Mouse (Mus musculus) lung, embryonic 16.5 days (tissue): ENCODE results near the gene Lsamp. TPM values are rescaled to one million over a fixed set of nuclear protein-coding genes. Genes with fewer than 3 reads are reported as not detected.

Experiments
- ATAC-seq: fragments of 200-750 bp; cut with Nextera tagmentation; 2 replicates; pipeline ENCODE4 v1.8.0; 2017; ENCODE audit warnings: low read depth, mild to moderate bottlenecking, moderate library complexity
- H3K27ac ChIP-seq: fragments of 300-500 bp; sonication (generic); 2 replicates; pipeline ENCODE4 v1.5.1; 2014; ENCODE audit warnings: mild to moderate bottlenecking, control low read depth, low read length
- H3K27me3 ChIP-seq: fragments of 300-500 bp; sonication (generic); 2 replicates; pipeline ENCODE4 v1.6.1; 2014; ENCODE audit warnings: low read depth, low read length, mixed read lengths; ENCODE audit not compliant: control insufficient read depth, insufficient read depth
- H3K36me3 ChIP-seq: fragments of 300-500 bp; sonication (generic); 2 replicates; pipeline ENCODE4 v1.6.1; 2014; ENCODE audit warnings: low read length; ENCODE audit not compliant: control insufficient read depth, insufficient read depth
- H3K4me1 ChIP-seq: fragments of 300-500 bp; sonication (generic); replicated peaks from 2 replicates; pipeline ENCODE4 v1.6.1; 2014; ENCODE audit warnings: low read length, mixed read lengths; ENCODE audit not compliant: control insufficient read depth, insufficient read depth
- H3K4me2 ChIP-seq: fragments of 300-500 bp; sonication (generic); 2 replicates; pipeline ENCODE4 v1.6.1; 2014; ENCODE audit warnings: low read depth, low read length, control low read depth
- H3K4me3 ChIP-seq: fragments of 300-500 bp; sonication (generic); 2 replicates; pipeline ENCODE4 v1.5.1; 2014; ENCODE audit warnings: mild to moderate bottlenecking, low read length, control low read depth
- H3K9ac ChIP-seq: fragments of 300-500 bp; sonication (generic); 2 replicates; pipeline ENCODE4 v1.6.1; 2014; ENCODE audit warnings: low read length, control low read depth
- H3K9me3 ChIP-seq: fragments of 300-500 bp; sonication (generic); 2 replicates; pipeline ENCODE4 v1.6.1; 2016; ENCODE audit warnings: low read length; ENCODE audit not compliant: control insufficient read depth
- WGBS: fragments of 180-500 bp; shearing (Covaris S2); extraction: QIAGEN DNeasy Blood & Tissue Kit; methylation state at CpG from one replicate; pipeline ENCODE4 v1.1.7; 2014; 5-methylcytosine and 5-hydroxymethylcytosine counted together
- polyA plus RNA-seq: library from polyadenylated mRNA; unstranded; fragments of >200 nt; fragmentation: Nextera tagmentation; extraction: Ambion mirVana; gene quantifications from 2 replicates; pipeline ENCODE4 v1.2.1, GENCODE M21; 2015

The Lsamp gene
- polyA plus RNA-seq, 1 experiment from 2014 or later = 1.2 TPM

DNA sequence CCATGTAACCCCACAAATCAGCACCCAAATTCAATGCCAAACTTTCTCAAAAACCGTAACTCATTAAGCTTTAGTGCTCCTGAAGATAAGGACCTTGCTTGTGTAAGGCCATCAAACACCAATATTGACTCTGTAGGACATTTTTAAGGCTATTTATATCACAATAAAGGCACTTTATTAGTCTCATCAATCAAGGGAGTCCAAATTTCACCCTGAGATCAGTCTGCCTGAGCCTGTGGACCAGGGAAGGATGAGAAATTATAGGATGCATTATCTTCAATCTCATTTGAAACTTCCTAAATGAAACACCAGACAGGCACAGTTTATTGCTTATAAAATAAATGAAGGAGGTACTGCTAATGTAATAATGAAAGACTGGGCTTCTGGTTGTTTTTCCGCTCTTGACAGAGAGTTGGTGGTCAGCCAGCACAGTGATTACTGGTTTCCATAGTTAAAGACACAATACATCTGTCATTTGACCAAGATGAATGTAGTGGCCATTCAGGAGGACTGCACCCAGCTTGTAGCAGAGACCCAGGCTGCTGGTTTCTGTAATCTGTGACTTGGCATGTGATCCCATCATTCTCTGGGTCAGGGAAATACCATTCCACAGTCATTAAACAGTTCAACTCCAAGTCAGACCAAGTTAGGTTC is 1855.7 kb downstream of the Lsamp start:
- Histone ChIP-seq H3K9ac (no peak overlapping the region), H3K4me2 (no peak overlapping the region), H3K27me3 (no peaks in the 10 kb centered on the region), H3K36me3 (no peaks in the 10 kb centered on the region), H3K4me1 (no peaks in the 10 kb centered on the region), H3K27ac (no peak overlapping the region), H3K4me3 (no peak overlapping the region), H3K9me3 (no peaks in the 10 kb centered on the region)
- no peak for ATAC-seq
- 66% methylated on average over 2 of the region's 2 CpGs for WGBS

DNA sequence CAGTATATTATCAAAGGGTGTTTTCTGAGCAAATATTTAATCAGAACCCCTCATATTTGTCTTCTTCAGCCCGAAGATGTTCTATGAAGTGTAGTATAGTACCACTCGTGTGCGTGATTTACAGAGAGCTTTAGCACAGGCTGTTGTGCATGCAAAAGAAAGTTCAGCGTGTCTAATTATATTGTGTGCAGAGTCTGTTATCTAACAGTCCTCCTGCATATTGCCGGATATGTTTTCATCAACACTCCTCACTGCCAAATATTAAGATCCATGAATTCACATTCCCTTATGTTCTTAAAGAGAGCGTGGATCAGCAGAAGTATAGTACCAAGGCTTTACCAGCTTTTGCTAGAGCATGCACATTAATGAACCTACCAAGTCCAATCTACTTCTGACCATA is 1862.7 kb downstream of the Lsamp start:
- ATAC-seq = no peak
- WGBS = 66% methylated on average over 6 of the region's 6 CpGs

DNA sequence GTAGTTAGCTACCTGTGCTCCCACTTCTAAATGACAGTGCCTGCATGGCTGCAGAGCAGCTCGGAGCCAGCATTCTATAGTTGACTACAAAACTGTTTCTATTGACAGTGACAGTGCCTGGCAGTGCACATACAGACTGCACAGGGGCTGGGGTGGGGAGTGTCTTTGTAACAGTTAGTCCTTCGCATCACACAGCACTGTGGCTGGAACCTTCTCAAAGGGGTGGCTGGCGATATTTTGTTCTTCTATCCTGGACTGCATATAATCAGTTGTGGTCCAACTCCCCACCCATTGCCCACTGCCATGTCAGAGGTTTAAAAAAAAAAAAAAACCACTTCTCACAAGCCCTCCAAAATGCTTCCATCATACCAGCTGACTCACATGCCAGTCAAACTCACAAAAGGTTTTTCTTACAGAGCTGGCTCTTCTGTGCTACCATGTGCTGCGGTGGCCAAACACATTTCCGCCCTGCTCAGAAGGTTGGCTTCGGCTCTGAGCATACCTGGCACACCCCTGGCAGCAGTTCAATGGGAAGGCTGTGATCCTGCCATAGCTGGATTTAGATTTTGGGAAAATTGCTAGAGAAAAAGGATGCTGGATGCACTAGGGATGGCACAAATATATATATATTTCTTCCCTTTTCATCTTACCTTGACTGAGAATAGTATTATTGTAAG is 1887.9 kb downstream of the Lsamp start:
- no peak for ATAC-seq
- Histone ChIP-seq H3K4me1 (no peaks in the 10 kb centered on the region), H3K9ac (no peak overlapping the region), H3K9me3 (no peaks in the 10 kb centered on the region), H3K36me3 (no peaks in the 10 kb centered on the region), H3K27me3 (no peaks in the 10 kb centered on the region), H3K4me3 (no peak overlapping the region), H3K4me2 (no peak overlapping the region), H3K27ac (no peak overlapping the region)
- WGBS = 75% methylated on average over 6 of the region's 6 CpGs

More for the DNA sequence above, 1862.7 kb downstream of the Lsamp start:
- H3K9ac ChIP-seq = no peak overlapping the region
- no peaks in the 10 kb centered on the region for H3K9me3 ChIP-seq
- H3K4me3 ChIP-seq = no peak overlapping the region
- no peak overlapping the region for H3K27ac ChIP-seq
- no peaks in the 10 kb centered on the region for H3K36me3 ChIP-seq
- no peak overlapping the region for H3K4me2 ChIP-seq
- H3K4me1 ChIP-seq = no peaks in the 10 kb centered on the region
- no peaks in the 10 kb centered on the region for H3K27me3 ChIP-seq

DNA sequence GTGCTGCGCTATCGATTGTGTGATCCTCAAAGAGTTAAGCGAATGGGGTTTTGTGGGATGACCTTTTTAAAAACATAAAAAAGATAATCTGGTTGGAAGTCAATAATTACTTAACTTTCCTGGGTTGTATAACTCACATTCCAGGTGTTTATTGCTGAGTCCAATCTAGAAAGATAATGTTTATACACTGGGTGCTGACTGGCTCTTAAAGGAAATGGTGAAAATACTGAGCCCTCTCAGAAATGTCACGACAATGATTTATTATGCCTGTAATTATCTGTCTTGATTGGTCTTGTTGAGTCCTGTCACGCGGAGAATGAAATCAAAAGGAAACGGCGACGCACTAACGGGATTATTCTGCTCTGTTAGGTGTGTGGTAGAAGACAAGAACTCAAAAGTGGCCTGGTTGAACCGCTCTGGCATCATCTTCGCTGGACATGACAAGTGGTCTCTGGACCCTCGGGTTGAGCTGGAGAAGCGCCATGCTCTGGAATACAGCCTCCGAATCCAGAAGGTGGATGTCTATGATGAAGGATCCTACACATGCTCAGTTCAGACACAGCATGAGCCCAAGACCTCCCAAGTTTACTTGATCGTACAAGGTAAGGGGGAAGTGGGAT is 1904.5 kb downstream of the Lsamp start:
- Histone ChIP-seq H3K36me3 (no peaks in the 10 kb centered on the region), H3K9ac (no peak overlapping the region), H3K27me3 (no peaks in the 10 kb centered on the region), H3K4me2 (no peak overlapping the region), H3K4me3 (no peak overlapping the region), H3K9me3 (no peaks in the 10 kb centered on the region), H3K4me1 (no peaks in the 10 kb centered on the region), H3K27ac (no peak overlapping the region)
- no peak for ATAC-seq
- 70% methylated on average over 16 of the region's 16 CpGs for WGBS

DNA sequence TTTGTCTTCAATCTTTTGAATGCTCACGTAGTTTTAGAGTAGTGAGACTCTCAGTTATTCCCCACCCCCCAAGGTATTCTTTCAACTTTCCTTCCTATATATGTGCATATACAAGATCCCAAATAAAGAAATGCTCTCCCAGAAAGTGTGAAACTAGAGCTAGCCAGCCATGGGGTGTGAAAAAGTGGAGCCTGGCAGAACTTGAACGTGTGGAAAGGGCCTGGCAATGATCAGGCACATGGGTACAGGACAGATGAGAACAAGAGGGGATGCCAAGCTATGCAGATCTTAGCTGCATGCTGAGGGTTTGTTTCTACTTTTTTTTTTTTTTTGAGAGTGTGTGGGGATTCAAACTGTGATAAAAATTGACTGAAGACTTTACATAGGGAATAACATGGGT is 1916.6 kb downstream of the Lsamp start:
- no peaks in the 10 kb centered on the region for H3K36me3 ChIP-seq
- no peak for ATAC-seq
- H3K27ac ChIP-seq = no peak overlapping the region
- no peak overlapping the region for H3K4me3 ChIP-seq
- H3K9me3 ChIP-seq = no peaks in the 10 kb centered on the region
- no peaks in the 10 kb centered on the region for H3K27me3 ChIP-seq
- H3K9ac ChIP-seq = no peak overlapping the region
- H3K4me2 ChIP-seq = no peak overlapping the region
- 36% methylated on average over 2 of the region's 2 CpGs for WGBS
- no peaks in the 10 kb centered on the region for H3K4me1 ChIP-seq

DNA sequence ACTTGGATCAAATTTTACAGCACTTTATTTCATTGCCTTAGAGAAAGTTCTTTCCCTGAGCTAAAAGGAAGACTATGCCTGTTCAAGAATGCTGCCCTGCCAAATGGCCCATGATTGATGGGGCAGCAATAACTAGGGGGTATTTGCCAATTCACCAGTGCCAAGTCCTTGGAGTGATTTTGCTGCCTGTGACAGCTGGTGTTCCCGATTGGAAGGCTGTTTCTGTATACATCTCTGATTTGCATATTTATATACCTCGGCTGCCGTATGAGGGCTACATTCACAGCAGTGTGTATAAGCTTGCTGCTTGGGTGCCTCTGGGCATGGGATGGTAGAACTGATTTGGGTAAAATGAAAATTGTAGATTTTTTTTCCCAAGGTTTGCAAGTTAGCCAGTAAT is 1919.5 kb downstream of the Lsamp start:
- no peak for ATAC-seq
- 57% methylated on average over 3 of the region's 3 CpGs for WGBS

DNA sequence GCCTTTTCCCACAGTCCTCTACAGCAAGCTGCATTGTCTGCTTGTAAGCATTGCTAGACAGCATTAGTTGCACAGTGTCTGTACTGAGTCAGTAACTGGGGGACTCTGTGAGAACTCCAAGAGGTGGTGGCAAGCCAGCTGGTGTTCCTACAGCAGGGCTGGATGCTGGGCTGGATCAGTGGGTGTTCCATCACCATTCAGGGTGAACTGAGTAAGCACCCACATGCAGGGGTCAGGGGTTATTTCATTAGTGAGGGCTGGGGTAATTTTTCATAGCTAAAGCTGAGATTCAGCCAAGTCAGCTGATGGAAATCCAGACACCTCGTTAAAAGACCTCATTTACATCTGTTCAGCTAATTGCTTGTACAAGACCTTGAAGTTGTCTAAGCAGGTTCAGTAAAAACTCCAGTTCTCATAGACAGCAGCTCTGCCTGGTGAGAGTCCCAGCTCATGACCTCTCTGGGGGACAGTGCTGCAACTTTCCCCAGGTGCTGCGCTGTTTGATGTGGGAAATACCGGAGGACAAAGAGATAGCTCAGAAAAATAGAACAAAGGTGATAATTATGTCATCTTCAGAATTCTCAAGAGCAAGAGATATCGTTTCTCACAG is 1928.5 kb downstream of the Lsamp start:
- no peak for ATAC-seq
- H3K4me1 ChIP-seq = no peaks in the 10 kb centered on the region
- no peak overlapping the region for H3K9ac ChIP-seq
- 53% methylated on average over 4 of the region's 4 CpGs for WGBS
- H3K4me3 ChIP-seq = no peak overlapping the region
- no peaks in the 10 kb centered on the region for H3K9me3 ChIP-seq
- no peak overlapping the region for H3K27ac ChIP-seq
- no peaks in the 10 kb centered on the region for H3K27me3 ChIP-seq
- H3K36me3 ChIP-seq = no peaks in the 10 kb centered on the region
- no peak overlapping the region for H3K4me2 ChIP-seq

More for the DNA sequence above, 1919.5 kb downstream of the Lsamp start:
- Histone ChIP-seq H3K9me3 (no peaks in the 10 kb centered on the region), H3K4me3 (no peak overlapping the region), H3K4me1 (no peaks in the 10 kb centered on the region), H3K27me3 (no peaks in the 10 kb centered on the region), H3K4me2 (no peak overlapping the region), H3K27ac (no peak overlapping the region), H3K9ac (no peak overlapping the region), H3K36me3 (no peaks in the 10 kb centered on the region)

DNA sequence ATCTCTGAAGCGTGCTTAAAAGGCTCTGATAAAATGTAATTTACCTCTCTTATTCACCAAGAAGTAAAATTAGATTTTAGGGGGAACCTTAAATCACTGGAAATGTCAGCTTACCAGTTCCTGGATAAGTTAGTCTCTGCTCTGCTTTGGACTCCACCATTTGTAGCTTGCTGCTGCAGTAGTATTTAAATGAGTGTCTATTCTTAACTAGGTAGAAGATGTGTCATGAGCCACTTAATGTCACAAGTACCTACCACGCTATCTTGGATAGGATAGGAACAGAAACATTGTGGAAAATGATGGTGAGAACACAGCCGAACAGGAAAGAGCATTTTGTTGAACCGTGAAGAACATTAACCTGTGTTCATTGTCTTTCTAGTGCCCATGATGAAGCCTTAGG is 1929.2 kb downstream of the Lsamp start:
- 74% methylated on average over 4 of the region's 4 CpGs for WGBS
- Histone ChIP-seq H3K27ac (no peak overlapping the region), H3K4me1 (no peaks in the 10 kb centered on the region), H3K4me3 (no peak overlapping the region), H3K4me2 (no peak overlapping the region), H3K27me3 (no peaks in the 10 kb centered on the region), H3K36me3 (no peaks in the 10 kb centered on the region), H3K9ac (no peak overlapping the region), H3K9me3 (no peaks in the 10 kb centered on the region)
- no peak for ATAC-seq

DNA sequence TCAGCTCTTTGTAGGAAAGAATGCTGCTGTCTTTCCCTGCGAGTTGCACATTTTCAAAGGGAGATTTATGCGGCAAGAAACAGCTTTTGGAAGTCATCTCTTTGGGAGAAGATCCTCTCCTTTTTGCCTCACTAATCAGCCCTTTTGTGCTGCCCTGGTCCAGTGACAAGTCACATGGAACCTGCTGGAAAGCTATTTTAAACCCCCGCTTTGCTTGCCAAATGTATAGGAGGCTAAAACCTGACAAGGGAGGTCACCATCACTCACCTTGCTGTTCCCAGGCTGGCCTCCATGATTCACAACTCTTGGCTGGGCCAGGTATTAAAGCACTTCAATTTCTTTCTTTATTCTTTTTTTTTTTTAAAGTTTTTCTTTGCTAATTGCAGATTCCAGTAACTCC is 1932.2 kb downstream of the Lsamp start:
- H3K4me3 ChIP-seq = no peak overlapping the region
- no peaks in the 10 kb centered on the region for H3K4me1 ChIP-seq
- no peaks in the 10 kb centered on the region for H3K27me3 ChIP-seq
- H3K9ac ChIP-seq = no peak overlapping the region
- no peaks in the 10 kb centered on the region for H3K36me3 ChIP-seq
- no peaks in the 10 kb centered on the region for H3K9me3 ChIP-seq
- 78% methylated on average over 3 of the region's 3 CpGs for WGBS
- no peak overlapping the region for H3K27ac ChIP-seq
- no peak for ATAC-seq
- no peak overlapping the region for H3K4me2 ChIP-seq
